Mouse (Mus musculus) lung, adult 2 months (tissue): ENCODE data around the gene Fpgs.

Source experiments
- CTCF ChIP-seq: fragments of 200-500 bp; IDR thresholded peaks from 2 replicates; pipeline ENCODE4 v1.5.1; 2011; ENCODE audit warnings: mild to moderate bottlenecking, low read length, control low read depth; ENCODE audit not compliant: insufficient read depth
- POLR2A ChIP-seq: fragments of 200-500 bp; IDR thresholded peaks from 2 replicates; pipeline ENCODE4 v1.6.1; 2011; ENCODE audit warnings: low read depth, mild to moderate bottlenecking, control low read depth, low read length, borderline replicate concordance; ENCODE audit errors: extremely low read depth

DNA sequence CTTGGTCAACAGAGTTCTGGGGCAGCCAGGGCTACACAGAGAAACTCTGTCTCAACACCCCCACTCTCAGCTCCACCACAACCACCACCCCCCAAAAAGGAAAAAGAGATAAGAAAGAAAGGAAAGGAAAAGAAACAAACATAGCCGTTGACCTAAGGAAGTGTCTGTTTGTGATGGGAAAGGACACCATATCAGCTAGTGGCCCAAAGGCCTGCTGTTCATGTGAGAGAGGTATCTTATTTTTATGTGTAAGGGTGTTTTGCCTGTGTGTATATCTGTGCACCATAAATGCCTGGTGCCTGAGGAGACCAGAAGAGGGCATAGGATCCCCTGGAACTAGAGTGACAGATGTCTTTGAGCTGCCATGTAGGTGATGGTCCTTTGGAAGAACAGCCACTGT lies 64.3 kb downstream of the Fpgs start:
- TF ChIP-seq POLR2A (no peak), CTCF (no peak)
